Mouse (Mus musculus) thymus, adult 2 months (tissue): ENCODE results near the gene Slc38a4.

Experiments used
- CTCF ChIP-seq: fragments of 200-500 bp; IDR thresholded peaks from 2 replicates; pipeline ENCODE4 v1.5.1; 2012; ENCODE audit warnings: mild to moderate bottlenecking, control low read depth, low read length, moderate library complexity, borderline replicate concordance; ENCODE audit not compliant: control insufficient read depth, poor library complexity, insufficient read depth; ENCODE audit errors: extremely low read depth
- POLR2A ChIP-seq: fragments of 200-500 bp; IDR thresholded peaks from 2 replicates; pipeline ENCODE4 v1.6.1; 2012; ENCODE audit warnings: mild to moderate bottlenecking, low read length, control low read depth, moderate library complexity; ENCODE audit not compliant: control insufficient read depth, poor library complexity, insufficient read depth; ENCODE audit errors: extremely low read depth

DNA sequence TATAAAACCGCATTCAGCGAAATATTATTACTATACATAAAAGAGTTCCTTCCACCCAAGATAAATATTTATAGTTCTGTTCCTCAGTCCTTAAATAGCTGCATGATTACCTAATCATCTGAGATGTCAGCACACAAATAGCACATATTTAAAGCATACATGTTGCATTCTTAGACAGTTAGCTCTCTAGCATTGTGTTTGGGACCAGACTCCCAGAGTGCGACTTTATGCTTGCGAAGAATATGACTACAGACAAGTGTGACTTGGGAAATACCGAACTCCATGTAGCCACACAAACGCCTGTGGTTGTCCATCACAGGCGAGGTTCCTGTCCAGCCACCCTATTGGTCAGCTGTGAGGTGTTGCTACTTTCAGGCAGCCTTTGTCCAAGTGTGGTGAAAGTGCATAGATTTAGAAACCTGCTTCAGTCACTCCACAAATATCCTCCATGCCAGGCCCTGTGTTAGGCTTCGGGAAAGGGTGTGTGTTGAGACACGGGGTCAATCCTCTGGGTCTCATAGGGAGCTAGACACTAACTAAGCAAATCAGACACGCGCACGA lies 40.6 kb downstream of the Slc38a4 start:
- TF ChIP-seq CTCF (no peak), POLR2A (no peak)
